Mouse (Mus musculus) liver, embryonic 11.5 days (tissue): ENCODE measurements around the gene Drosha. TPM values are rescaled to one million over a fixed set of nuclear protein-coding genes. Genes with fewer than 3 reads are reported as not detected.
"Not testable (repeated sequence)": the region's sequence is repeated elsewhere in the genome, so short reads cannot be mapped to it uniquely, and the experiment has no call there.

ENCODE experiments used
- ATAC-seq: fragments of 200-750 bp; cut with Nextera tagmentation; replicated peaks from 2 replicates; pipeline ENCODE4 v1.8.0; 2017; ENCODE audit warnings: moderate number of reproducible peaks, mild to moderate bottlenecking, moderate TSS enrichment, moderate library complexity; ENCODE audit not compliant: low FRiP score
- DNase-seq: peaks from one replicate; pipeline ENCODE4 v3.0.0-alpha.2; 2017; ENCODE audit warnings: low spot score
- H3K27ac ChIP-seq: fragments of 300-500 bp; sonication (generic); 2 replicates; pipeline ENCODE4 v1.5.1; 2014; ENCODE audit warnings: mild to moderate bottlenecking, low read depth, low read length, control low read depth
- H3K27me3 ChIP-seq: fragments of 300-500 bp; sonication (generic); replicated peaks from 2 replicates; pipeline ENCODE4 v1.6.1; 2014; ENCODE audit warnings: low read length, mixed read lengths; ENCODE audit not compliant: control insufficient read depth, insufficient read depth
- H3K36me3 ChIP-seq: fragments of 300-500 bp; sonication (generic); 2 replicates; pipeline ENCODE4 v1.6.1; 2014; ENCODE audit warnings: mild to moderate bottlenecking, low read length, moderate library complexity, mixed read lengths; ENCODE audit not compliant: control insufficient read depth, insufficient read depth
- H3K4me1 ChIP-seq: fragments of 300-500 bp; sonication (generic); replicated peaks from 2 replicates; pipeline ENCODE4 v1.6.1; 2014; ENCODE audit warnings: low read length, mixed read lengths; ENCODE audit not compliant: control insufficient read depth, insufficient read depth
- H3K4me2 ChIP-seq: fragments of 300-500 bp; sonication (generic); 2 replicates; pipeline ENCODE4 v1.6.1; 2014; ENCODE audit warnings: mild to moderate bottlenecking, control low read depth, moderate library complexity
- H3K4me3 ChIP-seq: fragments of 300-500 bp; sonication (generic); 2 replicates; pipeline ENCODE4 v1.5.1; 2014; ENCODE audit warnings: low read depth, low read length, control low read depth
- H3K9ac ChIP-seq: fragments of 300-500 bp; sonication (generic); 2 replicates; pipeline ENCODE4 v1.6.1; 2014; ENCODE audit warnings: low read depth, low read length, control low read depth
- H3K9me3 ChIP-seq: fragments of 300-500 bp; sonication (generic); 2 replicates; pipeline ENCODE4 v1.6.1; 2016; ENCODE audit warnings: low read length, inconsistent platforms, mixed read lengths; ENCODE audit not compliant: control insufficient read depth
- WGBS: fragments of 180-500 bp; shearing (Covaris S2); extraction: QIAGEN DNeasy Blood & Tissue Kit; methylation state at CpG from one replicate; pipeline ENCODE4 v1.1.7; 2014; 5-methylcytosine and 5-hydroxymethylcytosine counted together
- polyA plus RNA-seq: library from polyadenylated mRNA; unstranded; fragments of >200 nt; fragmentation: Nextera tagmentation; extraction: Ambion mirVana; gene quantifications from 2 replicates; pipeline ENCODE4 v1.2.1, GENCODE M21; 2014

The Drosha gene
- polyA plus RNA-seq, 1 experiment from 2014 or later = 50.4 TPM

DNA sequence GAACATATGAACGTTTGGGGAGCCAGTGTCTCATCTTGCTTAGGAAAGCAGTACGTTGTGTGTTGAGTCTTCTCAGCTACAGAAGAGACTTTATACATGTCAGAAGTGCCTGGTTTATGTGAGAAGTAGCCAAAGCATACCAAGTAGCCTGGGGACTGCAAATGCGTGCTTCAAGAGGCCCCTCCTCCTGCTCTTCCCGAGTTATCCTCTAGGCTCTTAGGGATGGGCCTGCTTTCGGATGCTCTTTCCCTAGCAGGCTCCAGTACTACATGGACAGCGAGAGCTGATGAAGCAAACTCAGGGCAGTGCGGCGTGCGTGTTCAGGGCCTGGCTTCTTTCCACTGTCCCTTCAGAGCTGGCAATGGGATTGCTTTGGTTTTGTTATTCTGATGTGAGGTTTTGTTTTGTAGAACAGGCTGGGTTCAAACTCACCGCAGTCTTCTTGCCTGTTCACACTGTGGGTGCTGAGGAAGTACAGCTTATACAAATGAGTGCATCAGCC is 91.8 kb downstream of the Drosha start:
- Histone ChIP-seq H3K4me2 (no peak overlapping the region), H3K36me3 (peaks cover 27% of the 10 kb centered on the region; the same call in 1 of the 2 replicates), H3K9ac (no peak overlapping the region), H3K9me3 (no peaks in the 10 kb centered on the region), H3K4me3 (no peak overlapping the region), H3K27ac (no peak overlapping the region), H3K27me3 (no peaks in the 10 kb centered on the region), H3K4me1 (no peaks in the 10 kb centered on the region)
- DNase-seq (no peak), ATAC-seq (no peak)
- 90% methylated on average over 10 of the region's 10 CpGs for WGBS

DNA sequence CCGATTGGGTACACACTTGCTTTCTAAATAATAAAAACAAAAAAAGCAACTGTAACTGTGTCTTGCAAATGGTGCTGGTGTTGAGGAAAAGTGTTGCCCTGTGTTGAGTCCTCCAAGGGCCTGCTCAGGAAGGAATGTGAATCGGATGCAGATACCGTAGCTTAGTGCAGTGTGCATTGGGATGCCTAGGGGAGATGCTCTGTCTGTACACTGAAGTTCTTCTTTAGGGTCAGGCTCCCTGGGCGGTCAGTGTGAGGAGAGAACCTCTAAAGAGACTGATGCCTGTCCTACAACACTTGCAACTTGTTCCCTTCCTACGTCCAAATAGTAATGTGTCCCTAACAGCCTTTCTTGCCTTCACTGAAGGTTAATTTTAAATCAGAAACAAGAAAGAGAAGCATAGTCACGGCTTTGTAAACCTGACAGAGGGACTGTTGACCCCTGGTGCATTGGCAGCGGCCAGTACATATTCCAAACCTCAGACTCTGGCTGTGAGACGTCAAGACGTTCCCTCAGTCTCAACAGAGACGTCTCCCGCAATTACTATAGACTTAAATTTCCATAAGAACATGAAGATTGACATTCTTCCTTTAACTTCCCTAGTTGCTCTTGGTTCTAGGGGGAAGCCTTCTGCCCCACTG is 94.8 kb downstream of the Drosha start:
- 88% methylated on average over 11 of the region's 11 CpGs for whole genome bisulfite sequencing
- DNase-seq = not testable (repeated sequence)

DNA sequence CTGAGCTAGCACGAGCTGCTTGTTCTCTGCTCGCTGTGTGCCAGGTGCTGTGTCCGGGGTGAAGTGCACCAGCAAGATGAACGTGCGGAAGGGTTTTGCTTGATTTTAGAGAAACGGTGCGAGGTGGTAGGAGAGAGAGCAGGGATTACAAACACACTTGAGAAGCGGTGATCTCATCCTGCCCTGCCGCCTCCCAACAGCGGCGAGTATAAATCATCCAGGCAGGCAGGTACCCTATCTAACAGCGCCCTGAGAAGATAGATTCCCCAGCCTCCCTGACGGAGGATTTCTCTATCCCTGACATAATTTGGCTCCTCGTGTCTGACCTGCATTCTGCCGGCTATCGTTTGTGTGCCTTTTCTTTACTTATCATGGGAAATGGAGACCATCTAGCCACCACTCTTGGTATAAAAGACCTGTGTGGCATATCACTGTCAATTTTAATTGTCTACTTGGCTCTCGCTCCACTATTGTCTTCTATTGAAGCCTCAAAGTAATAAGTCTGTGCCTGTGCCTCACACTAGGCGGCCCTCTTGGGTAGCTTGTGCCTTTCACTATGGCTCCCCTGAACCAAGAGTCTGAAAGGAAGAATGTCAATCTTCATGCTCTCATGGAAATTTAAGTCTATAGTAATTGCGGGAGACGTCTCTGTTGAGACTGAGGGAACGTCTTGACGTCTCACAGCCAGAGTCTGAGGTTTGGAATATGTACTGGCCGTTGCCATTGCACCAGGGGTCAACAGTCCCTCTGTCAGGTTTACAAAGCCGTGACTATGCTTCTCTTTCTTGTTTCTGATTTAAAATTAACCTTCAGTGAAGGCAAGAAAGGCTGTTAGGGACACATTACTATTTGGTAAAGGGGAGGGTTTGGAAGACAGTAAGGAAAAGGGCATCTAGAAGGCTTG is 95.6 kb downstream of the Drosha start:
- WGBS = 83% methylated on average over 24 of the region's 24 CpGs
- ATAC-seq = no peak
- no peak overlapping the region for H3K27ac ChIP-seq

More for the DNA sequence above, 94.8 kb downstream of the Drosha start:
- not testable (repeated sequence) for H3K4me3 ChIP-seq, ATAC-seq, H3K4me2 ChIP-seq, H3K27ac ChIP-seq, H3K27me3 ChIP-seq, H3K9me3 ChIP-seq, H3K9ac ChIP-seq, H3K4me1 ChIP-seq
- peaks cover 38% of the 10 kb centered on the region for H3K36me3 ChIP-seq

DNA sequence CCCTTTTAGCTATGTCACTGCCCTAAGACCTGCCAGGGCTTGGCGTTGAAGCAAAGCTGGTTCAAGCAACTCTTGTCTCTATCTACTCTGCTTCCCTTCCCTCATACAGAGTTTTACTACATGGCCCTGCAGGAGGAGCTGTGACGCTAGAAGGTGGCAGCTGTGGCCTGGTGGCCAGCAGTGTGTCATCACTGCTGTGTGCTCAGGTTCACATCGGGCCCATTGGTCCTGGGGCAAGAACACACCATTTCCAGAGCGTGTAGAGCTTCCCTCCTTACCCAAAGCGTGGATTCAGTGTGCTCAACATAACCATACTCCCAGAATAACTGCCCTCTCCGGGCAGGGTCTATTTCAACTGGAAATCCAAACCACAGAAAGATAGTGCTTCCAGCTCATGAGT is 97.3 kb downstream of the Drosha start:
- DNase-seq (no peak), ATAC-seq (no peak)
- no peaks in the 10 kb centered on the region for H3K4me1 ChIP-seq
- H3K4me3 ChIP-seq = no peak overlapping the region
- no peaks in the 10 kb centered on the region for H3K9me3 ChIP-seq
- peaks cover 37% of the 10 kb centered on the region for H3K36me3 ChIP-seq
- WGBS = 88% methylated on average over 6 of the region's 6 CpGs
- no peak overlapping the region for H3K9ac ChIP-seq
- no peak overlapping the region for H3K4me2 ChIP-seq
- H3K27me3 ChIP-seq = no peaks in the 10 kb centered on the region
- no peak overlapping the region for H3K27ac ChIP-seq

More for the DNA sequence above, 95.6 kb downstream of the Drosha start:
- Histone ChIP-seq H3K36me3 (peaks cover 40% of the 10 kb centered on the region), H3K4me3 (no peak overlapping the region), H3K4me1 (no peaks in the 10 kb centered on the region), H3K4me2 (no peak overlapping the region), H3K27me3 (no peaks in the 10 kb centered on the region), H3K9ac (no peak overlapping the region), H3K9me3 (no peaks in the 10 kb centered on the region)
- no peak for DNase-seq

DNA sequence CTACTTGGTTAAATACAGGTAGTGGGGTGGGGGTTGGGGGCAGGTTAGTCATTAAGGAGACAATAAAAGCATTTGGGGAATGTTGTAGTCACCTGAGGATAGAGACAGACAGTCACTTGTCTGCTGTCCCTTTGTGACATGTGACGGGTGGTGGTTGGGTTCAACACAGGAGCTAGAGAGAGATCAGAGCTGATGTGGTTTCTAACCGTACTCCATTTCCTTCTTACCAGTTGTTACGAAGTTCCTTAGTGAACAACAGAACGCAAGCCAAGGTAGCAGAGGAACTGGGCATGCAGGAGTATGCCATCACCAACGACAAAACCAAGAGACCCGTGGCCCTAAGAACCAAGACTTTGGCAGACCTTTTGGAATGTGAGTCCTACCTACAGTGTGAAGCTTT is 99.2 kb downstream of the Drosha start:
- no peak overlapping the region for H3K27ac ChIP-seq
- H3K36me3 ChIP-seq = peaks cover 30% of the 10 kb centered on the region
- WGBS = 80% methylated on average over 6 of the region's 6 CpGs
- no peaks in the 10 kb centered on the region for H3K4me1 ChIP-seq
- H3K9me3 ChIP-seq = no peaks in the 10 kb centered on the region
- no peak overlapping the region for H3K9ac ChIP-seq
- H3K27me3 ChIP-seq = no peaks in the 10 kb centered on the region
- no peak for ATAC-seq
- H3K4me3 ChIP-seq = no peak overlapping the region
- DNase-seq = no peak
- H3K4me2 ChIP-seq = no peak overlapping the region

DNA sequence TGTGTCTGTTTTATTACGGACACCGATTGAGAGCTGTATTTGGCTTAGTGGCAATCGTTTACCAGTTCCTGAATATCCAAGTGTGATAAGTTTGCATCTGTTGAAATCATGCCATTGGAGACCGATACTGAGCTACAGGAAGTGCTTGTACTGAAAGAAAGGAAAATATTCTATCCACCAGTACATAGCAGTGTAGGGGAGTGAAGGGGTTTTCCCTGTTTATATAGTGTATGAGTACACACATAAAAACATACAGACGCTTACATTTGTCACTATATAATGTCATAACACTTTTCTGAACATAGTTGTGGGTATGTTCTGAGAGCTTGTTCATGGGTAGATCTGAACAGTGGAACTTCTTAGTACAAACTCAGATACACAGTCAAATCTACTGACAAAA is 106.9 kb downstream of the Drosha start:
- ATAC-seq (no peak), DNase-seq (no peak)
- H3K4me1 ChIP-seq = peaks cover 3% of the 10 kb centered on the region; the same call in 1 of the 2 replicates
- H3K4me3 ChIP-seq = no peak overlapping the region
- 94% methylated on average over 5 of the region's 5 CpGs for WGBS
- H3K27me3 ChIP-seq = no peaks in the 10 kb centered on the region
- no peak overlapping the region for H3K27ac ChIP-seq
- H3K4me2 ChIP-seq = no peak overlapping the region
- H3K36me3 ChIP-seq = peaks cover 14% of the 10 kb centered on the region
- H3K9me3 ChIP-seq = no peaks in the 10 kb centered on the region
- H3K9ac ChIP-seq = no peak overlapping the region

DNA sequence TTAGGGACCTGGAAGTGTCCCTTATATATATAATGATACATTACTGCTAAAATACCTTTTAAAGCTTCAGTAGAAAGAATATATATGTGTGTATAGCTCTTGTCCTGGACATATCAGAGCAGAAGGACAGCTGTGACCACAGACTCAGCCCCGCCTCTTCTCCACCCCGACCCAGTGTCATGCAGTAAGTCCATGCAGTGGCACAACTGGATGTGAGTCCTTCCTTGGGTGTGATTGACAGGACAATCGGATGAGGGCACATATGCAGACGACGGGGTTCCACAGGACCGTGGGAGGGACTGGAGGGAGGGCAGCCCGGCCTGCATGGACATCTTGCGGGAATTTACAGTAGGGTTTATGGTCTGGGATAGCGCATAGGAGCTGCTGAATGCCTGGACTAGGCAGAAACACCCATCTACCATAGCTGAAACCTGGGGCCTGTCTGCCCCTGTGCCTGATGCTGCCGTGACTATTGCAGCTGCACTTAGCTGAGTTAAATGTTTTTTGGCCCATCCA is 111.7 kb downstream of the Drosha start:
- ATAC-seq (no peak), DNase-seq (no peak)
- Histone ChIP-seq H3K9me3 (no peaks in the 10 kb centered on the region), H3K9ac (no peak overlapping the region), H3K4me3 (no peak overlapping the region), H3K36me3 (peaks cover 3% of the 10 kb centered on the region; the same call in 1 of the 2 replicates), H3K4me2 (no peak overlapping the region), H3K4me1 (peaks cover 9% of the 10 kb centered on the region; the same call in 1 of the 2 replicates), H3K27ac (no peak overlapping the region), H3K27me3 (no peaks in the 10 kb centered on the region)
- 87% methylated on average over 10 of the region's 10 CpGs for WGBS

DNA sequence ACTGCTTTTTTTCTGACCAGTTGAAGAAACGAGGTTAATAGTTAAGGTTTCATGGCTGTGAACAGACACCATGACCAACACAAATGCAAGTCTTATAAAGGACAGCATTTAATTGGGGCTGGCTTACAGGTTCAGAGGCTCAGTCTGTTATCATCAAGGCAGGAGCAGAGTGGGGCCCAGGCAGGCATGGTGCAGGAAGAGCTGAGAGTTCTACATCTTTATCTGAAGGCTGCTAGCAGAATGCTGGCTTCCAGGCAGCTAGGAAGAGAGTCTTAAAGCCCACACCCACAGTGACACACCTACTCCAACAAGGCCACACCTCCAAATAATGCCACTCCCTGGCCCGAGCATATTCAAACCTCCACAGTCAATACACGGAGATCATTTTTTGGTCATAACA is 112.7 kb downstream of the Drosha start:
- not testable (repeated sequence) for H3K36me3 ChIP-seq, H3K9ac ChIP-seq, H3K4me1 ChIP-seq, H3K4me3 ChIP-seq, H3K9me3 ChIP-seq, H3K27me3 ChIP-seq, H3K27ac ChIP-seq, DNase-seq
- ATAC-seq = peak; percentile 94
- WGBS = 51% methylated on average over 3 of the region's 3 CpGs
- peak overlapping the region; percentile 24 for H3K4me2 ChIP-seq
